Mouse (Mus musculus) stomach, postnatal 0 days (tissue): ENCODE data around the gene Dydc2.

Experiments used
- CTCF ChIP-seq: IDR thresholded peaks from 2 replicates; pipeline ENCODE4 v1.5.1; 2016; ENCODE audit warnings: antibody characterized with exemption, low read depth, mild to moderate bottlenecking, moderate library complexity
- EP300 ChIP-seq: optimal IDR thresholded peaks from 2 replicates; pipeline ENCODE3; 2016; ENCODE audit warnings: antibody characterized with exemption

- TF ChIP-seq CTCF (no peak), EP300 (no peak)
Measured at GRCm38 (mm10) chr14:41017460-41017859, 51.5 kb downstream of the Dydc2 start.
